Mouse (Mus musculus) embryonic fibroblast, embryonic 13.5 days (primary cell): ENCODE measurements around the gene Tomm70a. TPM values are rescaled to one million over a fixed set of nuclear protein-coding genes. Genes with fewer than 3 reads are reported as not detected.

Source experiments
- H3K27ac ChIP-seq: 2 replicates; pipeline ENCODE4 v1.5.1; 2012; ENCODE audit warnings: low read length, control low read depth, inconsistent platforms; ENCODE audit not compliant: insufficient read depth
- H3K4me1 ChIP-seq: 2 replicates; pipeline ENCODE4 v1.6.1; 2011; ENCODE audit warnings: low read length; ENCODE audit not compliant: control insufficient read depth, insufficient read depth
- H3K4me3 ChIP-seq: 2 replicates; pipeline ENCODE4 v1.5.1; 2011; ENCODE audit warnings: mild to moderate bottlenecking, control low read depth, low read length; ENCODE audit not compliant: insufficient read depth
- CTCF ChIP-seq: IDR thresholded peaks from 2 replicates; pipeline ENCODE4 v1.5.1; 2011; ENCODE audit warnings: mild to moderate bottlenecking, control low read depth, low read length, moderate library complexity, borderline replicate concordance; ENCODE audit not compliant: insufficient read depth
- POLR2A ChIP-seq: IDR thresholded peaks from 2 replicates; pipeline ENCODE4 v1.6.1; 2011; ENCODE audit warnings: low read depth, mild to moderate bottlenecking, control low read depth, low read length, moderate library complexity
- polyA plus RNA-seq: library from polyadenylated mRNA; stranded (reverse); fragments of >200 nt; gene quantifications from 2 replicates; pipeline ENCODE4 v1.2.4, GENCODE M21; 2011; ENCODE audit warnings: low read depth; ENCODE audit not compliant: missing spikeins, insufficient read length

The Tomm70a gene
- polyA plus RNA-seq, 1 experiment, result 66.0 TPM

DNA sequence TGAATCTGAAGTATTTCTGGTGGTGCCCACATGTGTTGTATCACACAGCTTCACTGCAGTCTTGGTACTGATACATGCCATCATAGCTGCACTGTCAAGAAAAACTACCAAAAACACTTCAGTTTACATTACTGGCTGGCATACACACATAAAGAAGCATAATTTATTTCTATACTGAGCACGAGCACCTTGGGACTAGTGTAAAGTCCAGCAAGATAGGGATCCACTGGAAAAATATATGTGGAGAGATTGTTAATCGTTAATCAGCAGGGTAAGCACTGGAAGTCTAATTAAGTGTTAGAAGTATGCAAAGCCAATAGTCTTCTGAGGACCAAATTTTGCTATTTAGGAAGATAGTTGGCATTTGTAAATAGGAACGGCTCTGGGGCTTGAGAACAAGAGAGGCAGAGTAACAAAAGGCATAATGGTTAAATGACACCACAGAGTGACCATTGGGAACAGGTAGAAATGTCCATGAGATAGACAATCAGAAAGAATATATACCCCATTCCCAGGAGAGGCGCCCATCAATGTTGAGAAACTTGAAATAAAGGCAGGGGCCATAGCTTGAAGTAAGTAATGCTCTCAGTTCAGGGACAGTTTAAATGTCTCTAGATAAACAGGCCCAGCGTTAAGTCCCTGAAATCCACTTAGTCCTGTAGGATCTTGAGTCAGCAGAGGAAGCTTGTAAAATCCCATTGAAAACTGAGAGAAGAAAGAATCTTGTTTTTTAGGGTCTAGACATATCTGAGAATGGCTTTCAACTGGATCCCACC, 15.1 kb upstream of the Tomm70a start:
- TF ChIP-seq CTCF (no peak), POLR2A (no peak)
- Histone ChIP-seq H3K27ac (no peak overlapping the region), H3K4me1 (no peaks in the 10 kb centered on the region), H3K4me3 (no peak overlapping the region)

DNA sequence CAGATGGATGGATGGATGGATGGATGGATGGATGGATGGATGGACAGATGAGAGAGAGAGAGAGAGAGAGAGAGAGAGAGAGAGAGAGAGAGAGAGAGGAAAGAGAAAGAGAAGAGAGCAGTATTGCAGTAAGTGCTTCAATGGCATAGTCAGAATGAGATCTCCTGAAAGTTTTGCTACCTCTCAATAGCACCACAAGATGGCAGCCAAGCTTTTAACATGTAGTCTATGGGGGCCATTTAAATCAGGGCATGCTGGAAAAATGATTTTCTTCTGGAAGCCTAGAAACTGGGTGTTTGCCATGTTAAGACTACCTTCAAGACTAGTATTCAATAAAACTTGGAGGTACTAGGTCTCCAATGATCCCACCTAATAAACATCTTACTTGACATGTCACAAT, 5.4 kb upstream of the Tomm70a start:
- TF ChIP-seq CTCF (no peak), POLR2A (no peak)
- H3K4me1 ChIP-seq, result no peaks in the 10 kb centered on the region

DNA sequence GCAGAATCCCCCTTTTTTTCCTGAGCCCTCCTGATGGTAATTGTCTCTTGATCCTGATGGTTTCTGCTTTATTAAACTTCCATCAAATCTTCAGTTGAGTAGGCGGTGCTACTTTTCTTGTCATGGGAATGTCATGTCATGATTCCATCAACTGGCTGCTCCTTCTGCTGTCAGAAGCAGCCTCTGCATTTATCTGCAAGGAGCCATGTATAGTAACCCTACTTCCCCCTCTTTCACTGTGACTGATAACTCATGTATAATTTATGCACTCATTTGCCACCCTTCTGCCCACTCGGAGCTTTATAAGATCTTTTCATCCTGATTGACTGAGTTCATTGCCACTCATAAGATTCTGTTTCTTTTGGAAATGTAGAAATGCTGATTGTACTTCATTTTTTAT, 3.9 kb upstream of the Tomm70a start:
- no peak for TF ChIP-seq POLR2A
- TF ChIP-seq CTCF, result no peak
- no peak overlapping the region for H3K27ac ChIP-seq
- no peaks in the 10 kb centered on the region for H3K4me1 ChIP-seq
- H3K4me3 ChIP-seq, result no peak overlapping the region

More for the DNA sequence above, 5.4 kb upstream of the Tomm70a start:
- H3K4me3 ChIP-seq, result no peak overlapping the region
- no peak overlapping the region for H3K27ac ChIP-seq

DNA sequence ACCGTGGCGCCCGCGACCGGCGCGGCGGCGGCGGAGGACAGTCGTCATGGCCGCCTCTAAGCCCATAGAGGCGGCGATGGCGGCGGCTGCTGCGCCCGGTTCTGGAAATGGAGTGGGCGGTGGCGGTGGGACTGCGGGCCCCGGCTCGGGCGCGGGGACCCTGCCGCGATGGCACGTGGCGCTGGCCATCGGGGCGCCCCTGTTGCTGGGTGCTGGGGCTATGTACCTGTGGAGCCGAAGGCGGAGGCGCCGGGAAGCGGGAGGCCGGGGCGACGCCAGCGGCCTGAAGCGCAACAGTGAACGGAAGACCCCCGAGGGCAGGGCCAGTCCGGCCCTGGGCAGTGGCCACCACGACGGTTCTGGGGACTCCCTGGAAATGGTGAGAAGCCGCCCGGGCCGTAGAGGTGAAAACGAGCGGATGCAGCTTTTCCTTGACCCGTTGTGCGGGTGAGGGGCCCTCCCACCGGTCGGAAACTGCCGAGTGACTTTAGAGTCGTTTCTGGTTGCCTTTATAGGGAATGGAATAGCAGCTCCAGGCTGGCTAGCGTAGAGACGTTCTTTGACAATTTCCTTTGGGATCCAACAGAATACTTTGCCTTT, 413 bp downstream of the Tomm70a start:
- Histone ChIP-seq H3K27ac (peak overlapping the region; percentile 60), H3K4me3 (peak overlapping the region; percentile 65), H3K4me1 (no peaks in the 10 kb centered on the region; the same call in 1 of the 2 replicates)
- TF ChIP-seq CTCF (no peak), POLR2A (no peak)

DNA sequence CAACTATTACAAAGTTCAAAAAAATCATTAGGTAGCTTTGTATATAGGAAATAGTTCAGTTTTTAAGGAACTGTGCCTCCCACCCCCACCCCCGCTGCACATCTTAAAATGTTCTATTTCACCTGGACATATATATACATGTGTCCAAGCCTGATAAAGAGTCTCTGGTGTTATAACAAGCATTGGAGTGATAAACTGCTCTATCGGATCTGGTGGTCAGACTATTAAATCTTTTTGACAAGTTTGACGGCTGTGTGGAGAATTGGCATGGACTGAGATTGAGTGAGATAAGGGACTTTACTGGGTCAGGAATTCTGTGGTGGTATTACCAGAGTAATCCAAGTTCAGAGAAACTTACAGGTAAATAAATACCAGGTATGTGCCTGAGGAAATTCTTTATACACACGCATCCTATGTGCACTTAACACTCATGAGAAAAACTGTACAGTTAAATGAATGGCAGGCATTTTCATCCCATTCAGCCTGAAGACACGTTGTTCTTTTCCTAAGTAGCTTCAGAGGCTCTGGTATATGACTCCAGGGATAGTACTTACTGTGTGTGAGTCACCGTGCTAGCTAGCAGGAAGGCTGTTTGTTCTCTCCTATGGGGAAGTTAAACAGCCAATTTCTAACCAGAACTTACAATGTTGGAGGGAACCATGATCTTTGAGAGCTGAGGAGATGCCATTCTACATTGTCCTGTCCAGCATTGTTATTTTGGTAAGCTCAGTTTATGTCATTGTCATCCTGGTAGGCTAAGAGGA, 1.4 kb downstream of the Tomm70a start:
- H3K4me3 ChIP-seq, result peak overlapping the region; percentile 65
- 0 out of 2 replicates have a peak overlapping the region, but pooled peaks have one; percentile 60 for H3K27ac ChIP-seq
- no peak for TF ChIP-seq CTCF
- no peak for TF ChIP-seq POLR2A
- no peaks in the 10 kb centered on the region; the same call in 1 of the 2 replicates for H3K4me1 ChIP-seq

DNA sequence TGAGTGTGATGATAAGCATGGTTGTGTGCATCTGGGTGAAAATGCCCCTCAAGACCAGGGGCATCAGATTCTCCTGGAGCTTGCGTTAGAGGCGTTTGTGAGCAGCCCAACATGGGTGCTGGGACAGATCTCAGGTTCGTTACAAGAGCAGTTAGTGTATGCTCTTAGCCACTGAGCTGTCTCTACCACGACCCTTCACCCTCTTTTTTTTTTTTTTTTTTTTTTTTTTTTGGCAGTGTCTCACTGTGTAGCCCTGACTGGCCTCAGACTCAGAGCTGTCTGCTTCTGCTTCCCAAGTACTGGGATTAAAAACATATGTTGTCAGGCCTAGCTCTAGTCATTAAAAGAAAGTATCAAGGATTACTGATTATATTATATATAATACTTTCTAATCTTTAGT, 4.8 kb downstream of the Tomm70a start:
- H3K4me3 ChIP-seq, result no peak overlapping the region
- no peak for TF ChIP-seq POLR2A
- TF ChIP-seq CTCF, result no peak
- no peak overlapping the region for H3K27ac ChIP-seq
- H3K4me1 ChIP-seq, result no peaks in the 10 kb centered on the region; the same call in 1 of the 2 replicates

DNA sequence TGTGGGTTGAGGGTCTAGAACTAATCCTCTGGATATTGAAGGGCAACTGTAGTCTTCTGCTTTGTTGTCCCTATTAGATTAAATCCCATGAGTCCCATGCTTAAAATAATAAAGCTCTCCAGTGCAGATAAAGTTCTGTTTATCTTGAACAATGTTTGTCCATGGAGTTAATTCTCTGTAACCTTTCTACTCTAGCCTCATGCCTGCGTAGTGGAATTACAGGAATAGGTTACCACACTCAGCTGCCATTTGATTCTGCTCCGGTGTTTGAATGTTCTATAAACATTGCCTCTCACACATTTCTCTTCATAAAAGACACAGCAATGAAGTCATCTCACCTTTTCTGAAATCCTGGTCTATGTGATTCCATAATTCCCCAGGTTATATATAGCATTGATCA, 6.3 kb downstream of the Tomm70a start:
- Histone ChIP-seq H3K27ac (no peak overlapping the region), H3K4me1 (no peaks in the 10 kb centered on the region; the same call in 1 of the 2 replicates)
- no peak for TF ChIP-seq CTCF
- TF ChIP-seq POLR2A, result no peak

DNA sequence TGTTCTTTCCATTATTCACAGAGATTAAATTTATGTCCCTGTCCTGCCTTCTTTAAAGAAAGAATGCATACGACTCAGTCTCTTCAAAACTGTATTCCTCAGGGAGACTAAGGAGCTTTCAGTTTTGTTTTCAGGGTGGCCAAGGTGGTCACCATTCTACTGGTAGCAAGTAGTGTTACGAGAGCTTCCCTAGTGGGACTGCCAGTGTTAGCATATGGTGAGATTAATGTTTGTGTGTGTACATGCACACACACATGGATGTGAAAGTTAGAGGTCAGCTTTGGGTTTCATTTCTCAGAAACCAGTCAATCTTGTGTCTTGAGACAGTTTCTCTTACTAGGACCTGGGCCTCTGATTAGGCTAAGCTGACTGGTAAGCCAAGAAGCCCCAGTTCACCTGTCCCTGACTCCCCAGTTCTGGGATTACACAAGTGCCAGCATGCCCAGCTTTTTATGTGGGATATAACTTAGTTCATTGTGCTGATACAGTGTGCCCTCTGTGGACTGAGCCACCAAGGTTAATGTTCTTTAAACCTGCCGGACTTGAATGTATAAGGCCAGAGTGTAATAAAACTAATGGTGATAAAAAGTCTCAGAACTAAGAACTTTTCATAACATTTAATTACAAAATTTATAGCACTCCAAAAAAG, 9.4 kb downstream of the Tomm70a start:
- H3K4me1 ChIP-seq, result no peaks in the 10 kb centered on the region
- no peak overlapping the region for H3K27ac ChIP-seq
- no peak overlapping the region for H3K4me3 ChIP-seq
- TF ChIP-seq POLR2A (no peak), CTCF (no peak)

More for the DNA sequence above, 6.3 kb downstream of the Tomm70a start:
- H3K4me3 ChIP-seq, result no peak overlapping the region

DNA sequence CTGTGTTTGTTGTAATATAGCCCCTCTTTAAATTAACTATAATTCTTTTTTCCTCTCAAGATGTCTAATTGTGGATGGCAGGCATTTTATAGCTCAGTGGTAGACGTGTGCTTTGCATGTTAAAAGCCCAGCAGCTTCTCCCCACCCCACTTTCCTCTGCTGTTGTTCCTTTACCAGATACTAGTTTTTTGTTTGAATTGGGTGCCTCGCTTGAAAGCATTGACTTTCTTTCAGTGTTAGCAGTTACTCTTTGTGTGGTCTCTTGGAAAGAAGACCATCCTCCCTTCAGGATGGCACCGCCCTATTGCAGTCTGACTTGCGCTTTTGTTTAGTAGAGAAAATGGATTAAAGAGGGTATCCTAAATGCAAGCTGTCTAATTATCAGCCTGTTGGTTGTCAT, 10.0 kb downstream of the Tomm70a start:
- Histone ChIP-seq H3K4me3 (no peak overlapping the region), H3K4me1 (no peaks in the 10 kb centered on the region), H3K27ac (no peak overlapping the region)
- TF ChIP-seq CTCF (no peak), POLR2A (no peak)
